Mouse (Mus musculus): ENCODE results near the gene 9430015G10Rik. TPM values are rescaled to one million over a fixed set of nuclear protein-coding genes. Genes with fewer than 3 reads are reported as not detected.
"Not testable (repeated sequence)": the region's sequence is repeated elsewhere in the genome, so short reads cannot be mapped to it uniquely, and the experiment has no call there.

The 9430015G10Rik gene
- polyA plus RNA-seq, 2 experiments = 34.4 to 74.5 TPM

GRCm38 (mm10) chr4:156135801-156136200 is 26.0 kb downstream of the 9430015G10Rik start:
- no peaks in the 10 kb centered on the region for H3K4me1 ChIP-seq (ENCODE audit: control insufficient read depth, insufficient read depth, low read length)
- DNase-seq (ENCODE audit: low spot score) (no peak), ATAC-seq (ENCODE audit: low FRiP score, low read depth) (no peak)
- 92% methylated on average over 14 of the region's 14 CpGs for WGBS
- H3K27me3 ChIP-seq (ENCODE audit: control insufficient read depth, insufficient read depth, low read length) = no peaks in the 10 kb centered on the region
- H3K9ac ChIP-seq (ENCODE audit: low read depth, low read length, severe bottlenecking) = no peak overlapping the region
- no peak overlapping the region for H3K4me3 ChIP-seq (replicated peaks; ENCODE audit: low read length)
- no peaks in the 10 kb centered on the region for H3K9me3 ChIP-seq (ENCODE audit: control insufficient read depth, low read length)
- H3K36me3 ChIP-seq (ENCODE audit: control insufficient read depth, insufficient read depth, low read length) = no peaks in the 10 kb centered on the region
- H3K4me2 ChIP-seq (replicated peaks; ENCODE audit: low read depth, low read length, severe bottlenecking) = no peak overlapping the region
- H3K27ac ChIP-seq (replicated peaks; ENCODE audit: low read depth, low read length) = no peak overlapping the region
- no peak for TF ChIP-seq POLR2A (IDR thresholded peaks at IDR 0.05; ENCODE audit: borderline replicate concordance, extremely low read depth, insufficient read depth, insufficient read length)

GRCm38 (mm10) chr4:156136285-156137100 is 26.7 kb downstream of the 9430015G10Rik start:
- Histone ChIP-seq H3K27ac (replicated peaks; ENCODE audit: low read depth, low read length) (no peak overlapping the region), H3K4me2 (replicated peaks; ENCODE audit: low read depth, low read length, severe bottlenecking) (no peak overlapping the region), H3K9ac (ENCODE audit: low read depth, low read length, severe bottlenecking) (no peak overlapping the region), H3K4me3 (replicated peaks; ENCODE audit: low read length) (no peak overlapping the region), H3K27me3 (ENCODE audit: control insufficient read depth, insufficient read depth, low read length) (no peaks in the 10 kb centered on the region), H3K4me1 (ENCODE audit: control insufficient read depth, insufficient read depth, low read length) (no peaks in the 10 kb centered on the region), H3K9me3 (ENCODE audit: control insufficient read depth, low read length) (no peaks in the 10 kb centered on the region), H3K36me3 (ENCODE audit: control insufficient read depth, insufficient read depth, low read length) (no peaks in the 10 kb centered on the region)
- no peak for TF ChIP-seq POLR2A (IDR thresholded peaks at IDR 0.05; ENCODE audit: borderline replicate concordance, extremely low read depth, insufficient read depth, insufficient read length)
- ATAC-seq (ENCODE audit: low FRiP score, low read depth) (no peak), DNase-seq (ENCODE audit: low spot score) (no peak)
- 91% methylated on average over 30 of the region's 30 CpGs for WGBS

GRCm38 (mm10) chr4:156150887-156151286 is 41.1 kb downstream of the 9430015G10Rik start:
- not testable (repeated sequence) for H3K36me3 ChIP-seq (ENCODE audit: control insufficient read depth, insufficient read depth, low read length); H3K27me3 ChIP-seq (ENCODE audit: control insufficient read depth, insufficient read depth, low read length); H3K4me2 ChIP-seq (replicated peaks; ENCODE audit: low read depth, low read length, severe bottlenecking); DNase-seq (ENCODE audit: low spot score); ATAC-seq (ENCODE audit: low FRiP score, low read depth); H3K4me3 ChIP-seq (replicated peaks; ENCODE audit: low read length); H3K9ac ChIP-seq (ENCODE audit: low read depth, low read length, severe bottlenecking); H3K27ac ChIP-seq (replicated peaks; ENCODE audit: low read depth, low read length); H3K9me3 ChIP-seq (ENCODE audit: control insufficient read depth, low read length); H3K4me1 ChIP-seq (ENCODE audit: control insufficient read depth, insufficient read depth, low read length)
- 85% methylated on average over 10 of the region's 10 CpGs for WGBS

GRCm38 (mm10) chr4:156154771-156155170 is 45.0 kb downstream of the 9430015G10Rik start:
- no peaks in the 10 kb centered on the region for H3K9me3 ChIP-seq (ENCODE audit: control insufficient read depth, low read length)
- no peaks in the 10 kb centered on the region for H3K36me3 ChIP-seq (ENCODE audit: control insufficient read depth, insufficient read depth, low read length)
- TF ChIP-seq POLR2A (IDR thresholded peaks at IDR 0.05; ENCODE audit: borderline replicate concordance, extremely low read depth, insufficient read depth, insufficient read length) = no peak
- H3K4me1 ChIP-seq (ENCODE audit: control insufficient read depth, insufficient read depth, low read length) = no peaks in the 10 kb centered on the region
- H3K4me2 ChIP-seq (replicated peaks; ENCODE audit: low read depth, low read length, severe bottlenecking) = no peak overlapping the region
- H3K9ac ChIP-seq (ENCODE audit: low read depth, low read length, severe bottlenecking) = no peak overlapping the region
- WGBS = 96% methylated on average over 3 of the region's 3 CpGs
- no peak overlapping the region for H3K27ac ChIP-seq (replicated peaks; ENCODE audit: low read depth, low read length)
- H3K27me3 ChIP-seq (ENCODE audit: control insufficient read depth, insufficient read depth, low read length) = no peaks in the 10 kb centered on the region
- no peak overlapping the region for H3K4me3 ChIP-seq (replicated peaks; ENCODE audit: low read length)
- ATAC-seq (ENCODE audit: low FRiP score, low read depth) (no peak), DNase-seq (ENCODE audit: low spot score) (no peak)

GRCm38 (mm10) chr4:156166477-156166876 is 56.7 kb downstream of the 9430015G10Rik start:
- no peak for TF ChIP-seq POLR2A (IDR thresholded peaks at IDR 0.05; ENCODE audit: borderline replicate concordance, extremely low read depth, insufficient read depth, insufficient read length)
- Histone ChIP-seq H3K36me3 (ENCODE audit: control insufficient read depth, insufficient read depth, low read length) (peaks cover 81% of the 10 kb centered on the region), H3K4me2 (replicated peaks; ENCODE audit: low read depth, low read length, severe bottlenecking) (no peak overlapping the region), H3K9ac (ENCODE audit: low read depth, low read length, severe bottlenecking) (no peak overlapping the region), H3K9me3 (ENCODE audit: control insufficient read depth, low read length) (peaks cover 2% of the 10 kb centered on the region; the same call in 1 of the 2 replicates), H3K27me3 (ENCODE audit: control insufficient read depth, insufficient read depth, low read length) (no peaks in the 10 kb centered on the region), H3K4me1 (ENCODE audit: control insufficient read depth, insufficient read depth, low read length) (no peaks in the 10 kb centered on the region), H3K27ac (replicated peaks; ENCODE audit: low read depth, low read length) (no peak overlapping the region), H3K4me3 (replicated peaks; ENCODE audit: low read length) (no peak overlapping the region)
- DNase-seq (ENCODE audit: low spot score) (no peak), ATAC-seq (ENCODE audit: low FRiP score, low read depth) (no peak)
- WGBS = 89% methylated on average over 9 of the region's 9 CpGs
